Mouse (Mus musculus) stomach, postnatal 0 days (tissue): ENCODE measurements at regions not wholly inside any gene's neighbourhood (a gene's known extent, or its start where the extent isn't known, plus 50 kb on each side); places are given as distances from the start of the nearest gene placed in this dataset.

Experiments used
- CTCF ChIP-seq: IDR thresholded peaks from 2 replicates; pipeline ENCODE4 v1.5.1; 2016; ENCODE audit warnings: antibody characterized with exemption, low read depth, mild to moderate bottlenecking, moderate library complexity
- EP300 ChIP-seq: optimal IDR thresholded peaks from 2 replicates; pipeline ENCODE3; 2016; ENCODE audit warnings: antibody characterized with exemption

GRCm38 (mm10) chr15:94160806-94161205 is 304.4 kb downstream of the Adamts20 start:
- no peak for TF ChIP-seq EP300
- TF ChIP-seq CTCF, result no peak
